Mouse (Mus musculus) layer of hippocampus, postnatal 10 days (tissue): ENCODE measurements around the gene Kcnj8. TPM values are rescaled to one million over a fixed set of nuclear protein-coding genes. Genes with fewer than 3 reads are reported as not detected.

Experiments used
- total RNA-seq, 2 experiments: library from RNA; stranded (reverse); gene quantifications; 2 replicates each; pipeline ENCODE4 v1.2.3; 2021

The Kcnj8 gene
- total RNA-seq, 2 experiments from 2014 or later, result 4.6 to 5.0 TPM

Other genes starting within 250 kb of the Kcnj8 start
- gene Slco1a5, start 248.6 kb downstream of the Kcnj8 start, total RNA-seq, result under 1 TPM in 1 of 2 experiments, not detected in 1; 0.39 TPM
- gene Pyroxd1, start 226.0 kb downstream of the Kcnj8 start, total RNA-seq, result 10 to 100 TPM; 13.4 to 14.1 TPM
- 10 to 100 TPM; 25.7 to 27.6 TPM for gene Recql, start 184.5 kb downstream of the Kcnj8 start, total RNA-seq
- 10 to 100 TPM; 26.1 to 28.2 TPM for gene Golt1b, start 184.4 kb downstream of the Kcnj8 start, total RNA-seq
- gene Spx, start 158.2 kb downstream of the Kcnj8 start, total RNA-seq, result 1 to 10 TPM; 1.8 to 1.9 TPM
- not detected for gene Gys2, start 98.5 kb downstream of the Kcnj8 start, total RNA-seq
- gene Ldhb, start 63.7 kb downstream of the Kcnj8 start, total RNA-seq, result 100 to 1,000 TPM; 323 to 334 TPM
- gene Abcc9, start 130.7 kb upstream of the Kcnj8 start, total RNA-seq, result 1 to 10 TPM; 7.5 to 9.1 TPM
- gene Cmas, start 185.1 kb upstream of the Kcnj8 start, total RNA-seq, result 100 to 1,000 TPM; 134 to 138 TPM
- under 1 TPM; 0.21 to 0.29 TPM for gene Sult6b2, start 232.9 kb upstream of the Kcnj8 start, total RNA-seq